9 mouse cellular contexts compared by ENCODE assay signal in the genomic region with DNA sequence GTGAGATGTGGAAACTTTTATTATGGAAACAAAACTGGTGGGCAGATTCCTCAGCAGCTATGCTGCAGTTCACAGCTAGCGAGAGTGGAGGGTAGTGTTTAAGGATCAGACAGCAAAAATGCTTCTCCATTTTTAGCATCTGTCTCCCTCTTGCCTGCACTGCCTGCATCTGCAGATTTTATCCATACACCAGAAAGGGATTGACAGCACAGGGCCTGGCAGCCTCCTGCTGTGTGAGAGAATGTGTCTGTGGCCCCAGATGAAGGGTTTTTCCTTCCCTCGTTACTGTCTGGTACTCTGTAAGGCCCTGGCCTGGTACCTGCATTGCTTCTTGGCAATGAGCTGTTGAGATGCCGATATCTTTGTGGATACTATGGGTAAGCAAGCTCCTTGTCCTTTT. TPM values are rescaled to one million over a fixed set of nuclear protein-coding genes. Genes with fewer than 3 reads are reported as not detected.
DNase-seq lines count a peak whose midpoint lies in the region; ATAC-seq and TF ChIP-seq lines count a peak whose summit lies in the region.
"Had no signal": no experiment of that assay in that cellular context is flagged by ENCODE, and none has a peak within 500 bp of the region (broad histone marks: within the 10 kb centered on the region; RNA-seq: fewer than 3 reads in every experiment).

No protein-coding gene starts in this region.

- no peak for DNase-seq in heart, adult 9 months (ENCODE audit: low spot score in 2 of 2)
- DNase-seq in embryonic facial prominence, embryonic 10.5 days (ENCODE audit: low spot score) = no peak
- peak; percentile 7 to 26 for DNase-seq in layer of hippocampus, adult 18-20 months (ENCODE audit: low spot score in 2 of 2)
- no peak for DNase-seq in T-cell, adult 2 months (ENCODE audit: low spot score)
- DNase-seq in lung, postnatal 0 days (ENCODE audit: low spot score) = no peak
- no peak for DNase-seq in gastrocnemius, postnatal 4 days (ENCODE audit: low spot score in 2 of 2)
- DNase-seq: lung, adult 2 months had no signal

- no peak for TF ChIP-seq EP300 in lung, postnatal 0 days (IDR thresholded peaks at IDR 0.05)

- H3K9me3 ChIP-seq in heart, embryonic 14.5 days (ENCODE audit: control insufficient read depth, low read length) = no peaks in the 10 kb centered on the region
- H3K9me3 ChIP-seq in embryonic facial prominence, embryonic 10.5 days = no peaks in the 10 kb centered on the region
- no peaks in the 10 kb centered on the region for H3K9me3 ChIP-seq in neural tube, embryonic 14.5 days (ENCODE audit: control insufficient read depth, low read length)
- no peaks in the 10 kb centered on the region for H3K9me3 ChIP-seq in lung, postnatal 0 days (ENCODE audit: low read length)

- peaks cover 47% of the 10 kb centered on the region for H3K36me3 ChIP-seq in heart, embryonic 14.5 days (ENCODE audit: control insufficient read depth, insufficient read depth, low read length)
- peaks cover 48% of the 10 kb centered on the region for H3K36me3 ChIP-seq in embryonic facial prominence, embryonic 10.5 days (replicated peaks)
- H3K36me3 ChIP-seq in neural tube, embryonic 14.5 days (ENCODE audit: control insufficient read depth, insufficient read depth, low read length) = peaks cover 11% of the 10 kb centered on the region; the same call in 1 of the 2 replicates
- H3K36me3 ChIP-seq in lung, postnatal 0 days (ENCODE audit: insufficient read depth, low read length) = peaks cover 4% of the 10 kb centered on the region; the same call in 1 of the 2 replicates

- peak overlapping the region; percentile 1 to 78; a peak in 3 of 4 replicates for H3K4me3 ChIP-seq in heart, embryonic 14.5 days (ENCODE audit: control insufficient read depth in 1 of 2, insufficient read depth in 1 of 2, low read depth in 1 of 2, low read length in 2 of 2)
- H3K4me3 ChIP-seq in embryonic facial prominence, embryonic 10.5 days = 0 out of 2 replicates have a peak overlapping the region, but pooled peaks have one; percentile 3
- H3K4me3 ChIP-seq in neural tube, embryonic 14.5 days (ENCODE audit: low read depth, low read length) = peak overlapping the region; percentile 98
- no peak overlapping the region for H3K4me3 ChIP-seq in lung, postnatal 0 days (ENCODE audit: low read depth, low read length)

- H3K27ac ChIP-seq in heart, embryonic 14.5 days (replicated peaks in 1 of 2; ENCODE audit: control insufficient read depth in 1 of 2, insufficient read depth in 1 of 2, low read depth in 2 of 2, low read length in 2 of 2) = peak overlapping the region in 1 of 2 experiments; percentile 34; a peak in 1 of 4 replicates
- H3K27ac ChIP-seq in embryonic facial prominence, embryonic 10.5 days (replicated peaks) = no peak overlapping the region
- no peak overlapping the region for H3K27ac ChIP-seq in neural tube, embryonic 14.5 days (ENCODE audit: low read depth, low read length)
- no peak overlapping the region for H3K27ac ChIP-seq in lung, postnatal 0 days (ENCODE audit: low read length)

- peaks cover 0 to 22% of the 10 kb centered on the region in 2 experiments; a peak in 3 of 4 replicates for H3K4me1 ChIP-seq in heart, embryonic 14.5 days (ENCODE audit: control insufficient read depth in 2 of 2, insufficient read depth in 2 of 2, low read length in 2 of 2)
- H3K4me1 ChIP-seq in embryonic facial prominence, embryonic 10.5 days = peaks cover 26% of the 10 kb centered on the region
- peaks cover 13% of the 10 kb centered on the region; the same call in 1 of the 2 replicates for H3K4me1 ChIP-seq in neural tube, embryonic 14.5 days (ENCODE audit: control insufficient read depth, insufficient read depth, low read length)
- H3K4me1 ChIP-seq in lung, postnatal 0 days (ENCODE audit: insufficient read depth, low read depth, low read length) = 0 out of 2 replicates have a peak, but pooled peaks cover 3% of the 10 kb centered on the region

- peak overlapping the region; percentile 42; the same call in 1 of the 2 replicates for H3K9ac ChIP-seq in heart, embryonic 14.5 days (ENCODE audit: low read length)
- H3K9ac ChIP-seq in neural tube, embryonic 14.5 days (replicated peaks; ENCODE audit: low read depth, low read length) = peak overlapping the region; percentile 42; the same call in 1 of the 2 replicates
- no peak overlapping the region for H3K9ac ChIP-seq in lung, postnatal 0 days (replicated peaks; ENCODE audit: low read depth)

- no peaks in the 10 kb centered on the region for H3K27me3 ChIP-seq in heart, embryonic 14.5 days (ENCODE audit: control insufficient read depth, insufficient read depth, low read length)
- peaks cover 6% of the 10 kb centered on the region; the same call in 1 of the 2 replicates for H3K27me3 ChIP-seq in embryonic facial prominence, embryonic 10.5 days (replicated peaks; ENCODE audit: low read depth, poor library complexity, severe bottlenecking)
- no peaks in the 10 kb centered on the region for H3K27me3 ChIP-seq in neural tube, embryonic 14.5 days (ENCODE audit: control insufficient read depth, insufficient read depth, low read length)
- no peaks in the 10 kb centered on the region for H3K27me3 ChIP-seq in lung, postnatal 0 days (replicated peaks; ENCODE audit: insufficient read depth, low read length)

- no peak for ATAC-seq in heart, embryonic 14.5 days (ENCODE audit: insufficient number of reproducible peaks, insufficient read depth, low FRiP score, low read depth)
- no peak for ATAC-seq in neural tube, embryonic 14.5 days (ENCODE audit: low read depth)
- no peak for ATAC-seq in lung, postnatal 0 days

- no peak for TF ChIP-seq CTCF in lung, postnatal 0 days (IDR thresholded peaks at IDR 0.05)

- peak overlapping the region; percentile 69 for H3K4me2 ChIP-seq in heart, embryonic 14.5 days (ENCODE audit: low read length)
- H3K4me2 ChIP-seq in neural tube, embryonic 14.5 days (ENCODE audit: low read depth, low read length) = peak overlapping the region; percentile 76
- no peak overlapping the region for H3K4me2 ChIP-seq in lung, postnatal 0 days (replicated peaks; ENCODE audit: low read depth, low read length)

- 36% methylated on average over 3 of the region's 3 CpGs for WGBS in heart, embryonic 14.5 days
- WGBS in embryonic facial prominence, embryonic 10.5 days = 79% methylated on average over 3 of the region's 3 CpGs
- WGBS in neural tube, embryonic 14.5 days = 61% methylated on average over 3 of the region's 3 CpGs
- WGBS in lung, postnatal 0 days = 83% methylated on average over 3 of the region's 3 CpGs

RNA-seq across cellular contexts. Expression of a gene that starts 2.8 kb away (rescaled TPM):
- polyA plus RNA-seq in heart, embryonic 14.5 days (2014; fragmentation: Nextera tagmentation; extraction: Ambion mirVana) = 59.3 and 65.6 TPM in 2 replicates
- polyA plus RNA-seq in embryonic facial prominence, embryonic 10.5 days (2016; fragmentation: Nextera tagmentation; extraction: Ambion mirVana) = 24.0 and 24.4 TPM in 2 replicates
- 100 to 1,000 TPM; 124 to 133 TPM for total RNA-seq in layer of hippocampus, adult 18-20 months (2021)
- polyA plus RNA-seq in neural tube, embryonic 14.5 days (2014; fragmentation: Nextera tagmentation; extraction: Ambion mirVana) = 44.3 and 50.4 TPM in 2 replicates
- 28.7 and 30.1 TPM in 2 replicates for polyA plus RNA-seq in lung, postnatal 0 days (2015; fragmentation: Nextera tagmentation; extraction: Ambion mirVana)
- total RNA-seq in gastrocnemius, postnatal 4 days (2021) = 10 to 100 TPM; 41.2 to 48.3 TPM

Comparison
In these comparisons a context has a peak if more than half of its experiments do, and no peak if none do; other contexts are left out.
1. DNase-seq: peak in layer of hippocampus, adult 18-20 months (2 of 2); none in heart, adult 9 months (0 of 2), embryonic facial prominence, embryonic 10.5 days (single experiment), T-cell, adult 2 months (single experiment), lung, postnatal 0 days (single experiment) and gastrocnemius, postnatal 4 days (0 of 2).